Comparison of ENCODE assay signal across 8 mouse cellular contexts in the genomic region with DNA sequence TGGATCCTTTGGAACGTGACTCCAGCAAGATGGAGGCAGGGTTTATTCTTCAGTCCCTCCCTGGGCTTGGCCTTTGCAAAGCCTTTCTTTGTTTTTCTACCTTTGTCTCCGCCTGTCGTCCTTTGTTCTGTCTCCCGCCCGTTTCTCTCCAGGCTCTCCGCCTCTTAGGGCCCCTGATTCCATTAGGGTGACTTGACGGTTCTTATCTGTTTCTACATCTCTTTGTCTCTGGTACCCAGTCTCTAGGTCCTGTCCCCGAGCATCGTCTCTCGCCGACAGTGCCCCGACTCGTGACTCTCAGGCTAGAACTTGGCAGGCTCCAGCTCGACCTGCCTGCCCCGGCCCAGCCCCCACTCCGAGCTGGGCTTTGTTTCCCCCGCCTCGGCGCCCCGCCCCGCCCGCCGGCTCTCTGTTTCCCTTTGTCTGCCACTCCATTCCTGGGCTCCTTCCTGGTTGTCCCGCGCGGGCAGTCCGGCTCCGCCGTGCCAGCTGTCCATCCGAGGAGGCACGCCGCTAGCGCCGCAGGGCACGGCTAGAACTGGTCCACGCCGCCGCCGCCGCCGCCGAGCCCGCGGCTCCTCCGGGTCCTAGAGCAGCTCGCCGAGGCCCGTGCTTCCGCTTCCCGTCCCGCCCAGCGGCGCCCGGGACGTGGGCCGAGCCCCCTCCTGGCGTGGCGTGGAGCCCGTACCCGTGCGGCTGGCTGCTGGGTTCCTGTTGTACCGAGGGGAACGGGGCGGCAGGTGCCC. TPM values are rescaled to one million over a fixed set of nuclear protein-coding genes. Genes with fewer than 3 reads are reported as not detected.
DNase-seq lines count a peak whose midpoint lies in the region.

A gene (plus strand): TSS at position 440 of the 746 bp plus-strand sequence.
A gene (minus strand): TSS at position 509 of the 746 bp plus-strand sequence.

- under 1% methylated on average over 64 of the region's 64 CpGs for whole genome bisulfite sequencing in hindbrain, embryonic 10.5 days

- H3K27me3 ChIP-seq in hindbrain, embryonic 10.5 days (ENCODE audit: insufficient read depth, poor library complexity, severe bottlenecking), result no peaks in the 10 kb centered on the region

- H3K4me3 ChIP-seq in hindbrain, embryonic 10.5 days, result peak within 1 kb of the TSS; percentile 93

- H3K36me3 ChIP-seq in hindbrain, embryonic 10.5 days, result peaks cover 68% of the 10 kb centered on the region

- DNase-seq in Muller cell, postnatal 12 days (ENCODE audit: inconsistent ontology term), result peak; percentile 96
- DNase-seq in cerebellum, adult 9-11 months, result peak; percentile 91
- DNase-seq in frontal cortex, adult 2 months (ENCODE audit: extremely low spot score in 1 of 2, low spot score in 1 of 2), result peak in 1 of 2 experiments; percentile 77
- peak; percentile 94 for DNase-seq in hindbrain, embryonic 10.5 days (ENCODE audit: low spot score)
- DNase-seq in layer of hippocampus, postnatal 14 days (ENCODE audit: low spot score in 2 of 2), result peak; percentile 83 to 86
- DNase-seq in lung, postnatal 10 days, result peak; percentile 86
- peak; percentile 85 for DNase-seq in ovary, postnatal 10 days (ENCODE audit: low spot score)
- peak; percentile 76 to 78 for DNase-seq in thymus, postnatal 10 days (ENCODE audit: low spot score in 2 of 2)

- peaks cover 12% of the 10 kb centered on the region; the same call in 1 of the 2 replicates for H3K9me3 ChIP-seq in hindbrain, embryonic 10.5 days

- peaks cover 53% of the 10 kb centered on the region for H3K4me1 ChIP-seq in hindbrain, embryonic 10.5 days (replicated peaks)

- H3K27ac ChIP-seq in hindbrain, embryonic 10.5 days, result peak within 1 kb of the TSS; percentile 99

RNA-seq across cellular contexts. Expression of the first gene that starts in this region (rescaled TPM):
- polyA plus RNA-seq in frontal cortex, adult 2 months (2012; rRNA removed), result 13.5 and 13.8 TPM in 2 replicates
- polyA plus RNA-seq in hindbrain, embryonic 10.5 days (2016; fragmentation: Nextera tagmentation; extraction: Ambion mirVana), result 78.7 and 81.0 TPM in 2 replicates
- 10 to 100 TPM; 17.8 to 18.1 TPM for total RNA-seq in layer of hippocampus, postnatal 14 days (2021)

RNA-seq across cellular contexts. Expression of the second gene that starts in this region (rescaled TPM):
- polyA plus RNA-seq in frontal cortex, adult 2 months (2012; rRNA removed), result 10.2 and 13.3 TPM in 2 replicates
- polyA plus RNA-seq in hindbrain, embryonic 10.5 days (2016; fragmentation: Nextera tagmentation; extraction: Ambion mirVana), result 32.4 and 33.8 TPM in 2 replicates
- 1 to 10 TPM; 6.9 to 8.6 TPM for total RNA-seq in layer of hippocampus, postnatal 14 days (2021)
